Mouse (Mus musculus): ENCODE results near the gene Tor1aip1.

DNA sequence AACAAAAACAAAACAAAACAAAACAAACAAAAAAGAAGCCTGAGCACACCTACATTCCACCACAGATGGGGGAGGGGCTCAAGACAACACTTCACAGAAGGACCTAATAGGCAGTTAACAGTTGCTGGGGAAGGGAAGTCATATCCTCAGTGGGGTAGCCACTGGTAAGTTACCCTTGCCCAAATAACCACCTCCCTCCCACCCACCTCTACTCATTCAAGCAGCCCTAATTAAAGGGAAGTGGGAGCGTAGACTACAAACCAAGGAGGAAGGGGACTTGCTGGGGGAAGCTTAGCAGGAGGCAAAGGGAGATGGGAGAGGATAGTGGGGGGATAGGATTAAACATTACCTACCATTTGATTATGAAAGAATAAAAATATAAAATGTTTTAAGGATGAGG is 15.9 kb downstream of the Tor1aip1 start:
- TF ChIP-seq CTCF (IDR thresholded peaks at IDR 0.05; ENCODE audit: low read depth): no peak
- no peak for TF ChIP-seq EP300 (IDR thresholded peaks at IDR 0.05; ENCODE audit: low read depth)
